ENCODE assay signal across 7 mouse cellular contexts in the genomic region with DNA sequence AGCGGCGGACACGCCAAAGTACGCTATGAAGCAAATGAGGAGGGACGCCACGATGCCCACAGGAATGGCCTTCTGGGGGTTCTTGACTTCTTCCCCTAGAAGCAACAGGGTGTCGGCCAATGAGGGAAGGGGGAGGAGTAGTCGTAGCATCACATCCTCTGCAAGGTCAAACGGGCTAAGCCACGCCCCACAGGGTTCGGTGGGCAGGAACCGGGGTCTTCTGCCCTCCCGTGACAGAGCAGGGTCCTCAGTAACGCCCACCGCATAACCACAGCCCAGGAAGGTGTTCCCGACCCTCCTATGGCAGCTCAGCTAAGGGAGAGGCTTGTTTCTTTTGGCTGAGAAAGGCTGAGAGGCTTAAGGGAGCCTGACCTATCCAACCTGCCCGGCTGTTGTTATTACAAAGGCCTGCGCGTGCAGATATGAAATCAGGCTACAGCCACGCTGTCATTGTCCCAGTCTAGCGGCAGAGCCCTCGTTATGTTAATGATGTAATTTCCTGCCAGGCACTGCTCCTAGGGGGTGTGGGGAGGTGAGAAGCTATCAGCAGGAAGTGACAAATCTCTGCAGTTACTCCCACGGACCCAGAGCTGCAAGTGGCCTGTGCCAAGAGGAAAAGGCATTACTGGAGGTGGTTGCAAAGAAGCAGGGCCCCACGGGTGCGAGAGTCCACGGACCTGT. TPM values are rescaled to one million over a fixed set of nuclear protein-coding genes. Genes with fewer than 3 reads are reported as not detected.
DNase-seq lines count a peak whose midpoint lies in the region; ATAC-seq lines count a peak whose summit lies in the region.

No protein-coding gene starts in this region.

- DNase-seq in Muller cell, postnatal 12 days (ENCODE audit: inconsistent ontology term): peak; percentile 54
- peak; percentile 21 for DNase-seq in c-Kit-positive CD71-positive TER-119-negative erythroid progenitor cells, embryonic 14.5 days (ENCODE audit: low read depth)
- peak; percentile 41 for DNase-seq in kidney, adult 9 months
- DNase-seq in neural tube, embryonic 10.5 days (ENCODE audit: extremely low spot score, low spot score): peak; percentile 33
- DNase-seq in gastrocnemius, postnatal 10 days: no peak

- peak overlapping the region; percentile 37 for H3K4me3 ChIP-seq in heart, embryonic 11.5 days (ENCODE audit: low read depth, low read length)
- no peak overlapping the region for H3K4me3 ChIP-seq in liver, embryonic 15.5 days (replicated peaks)

- no peaks in the 10 kb centered on the region for H3K36me3 ChIP-seq in heart, embryonic 11.5 days (ENCODE audit: control insufficient read depth, insufficient read depth, low read length)
- H3K36me3 ChIP-seq in liver, embryonic 15.5 days (replicated peaks): peaks cover 78% of the 10 kb centered on the region

- peak; percentile 87 for ATAC-seq in heart, embryonic 11.5 days (replicated peaks; ENCODE audit: insufficient number of reproducible peaks, low FRiP score, low TSS enrichment)
- ATAC-seq in liver, embryonic 15.5 days (ENCODE audit: insufficient read depth): peak; percentile 74

- 20% methylated on average over 26 of the region's 26 CpGs for WGBS in heart, embryonic 11.5 days (ENCODE audit: insufficient replicate concordance)
- 41% methylated on average over 26 of the region's 26 CpGs for WGBS in liver, embryonic 15.5 days (ENCODE audit: insufficient replicate concordance)

- H3K27ac ChIP-seq in heart, embryonic 11.5 days (ENCODE audit: low read depth, low read length): peak overlapping the region; percentile 83
- no peak overlapping the region for H3K27ac ChIP-seq in liver, embryonic 15.5 days (replicated peaks)

- H3K4me2 ChIP-seq in heart, embryonic 11.5 days: peak overlapping the region; percentile 64
- H3K4me2 ChIP-seq in liver, embryonic 15.5 days: no peak overlapping the region; the same call in 1 of the 2 replicates

- H3K27me3 ChIP-seq in heart, embryonic 11.5 days (ENCODE audit: control insufficient read depth, insufficient read depth, low read length): no peaks in the 10 kb centered on the region
- H3K27me3 ChIP-seq in liver, embryonic 15.5 days: no peaks in the 10 kb centered on the region

- no peaks in the 10 kb centered on the region for H3K9me3 ChIP-seq in heart, embryonic 11.5 days (replicated peaks; ENCODE audit: control insufficient read depth, low read length)
- H3K9me3 ChIP-seq in liver, embryonic 15.5 days (replicated peaks): no peaks in the 10 kb centered on the region

- peak overlapping the region; percentile 66 for H3K9ac ChIP-seq in heart, embryonic 11.5 days (ENCODE audit: low read depth, low read length)
- no peak overlapping the region for H3K9ac ChIP-seq in liver, embryonic 15.5 days

- H3K4me1 ChIP-seq in heart, embryonic 11.5 days (ENCODE audit: control insufficient read depth, insufficient read depth, low read length): peaks cover 21% of the 10 kb centered on the region
- no peaks in the 10 kb centered on the region for H3K4me1 ChIP-seq in liver, embryonic 15.5 days (replicated peaks)

RNA-seq across cellular contexts. Expression of gene Slc7a1, which starts 57.5 kb away (rescaled TPM):
- 26.8 and 34.6 TPM in 2 replicates for polyA plus RNA-seq in heart, embryonic 11.5 days (2014; fragmentation: Nextera tagmentation; extraction: Ambion mirVana)
- polyA plus RNA-seq in liver, embryonic 15.5 days (2015; fragmentation: Nextera tagmentation; extraction: Ambion mirVana): 16.3 and 17.0 TPM in 2 replicates
- total RNA-seq in gastrocnemius, postnatal 10 days (2021): 1 to 10 TPM; 8.0 to 9.8 TPM
